Mouse (Mus musculus) thymus, postnatal 25 days (tissue): ENCODE data around the gene Jak3.
"Not testable (repeated sequence)": the region's sequence is repeated elsewhere in the genome, so short reads cannot be mapped to it uniquely, and the experiment has no call there.

Experiments
- DNase-seq: peaks from one replicate; pipeline ENCODE4 v3.0.0; 2022

Jak3 gene

GRCm38 (mm10) chr8:71725122-71725924 lies 49.2 kb downstream of the Jak3 start, which contains the start of gene Fcho1:
Gene Fcho1, minus strand, starts transcription at chr8:71725716.
- DNase-seq = peak; percentile 93

GRCm38 (mm10) chr8:71728240-71728785 lies 52.2 kb downstream of the Jak3 start:
- DNase-seq = no peak

- peak; percentile 71 for DNase-seq
Observed at GRCm38 (mm10) chr8:71728826-71729620, 52.9 kb downstream of the Jak3 start.

GRCm38 (mm10) chr8:71731652-71732230 lies 55.6 kb downstream of the Jak3 start:
- DNase-seq = peak; percentile 88

DNA sequence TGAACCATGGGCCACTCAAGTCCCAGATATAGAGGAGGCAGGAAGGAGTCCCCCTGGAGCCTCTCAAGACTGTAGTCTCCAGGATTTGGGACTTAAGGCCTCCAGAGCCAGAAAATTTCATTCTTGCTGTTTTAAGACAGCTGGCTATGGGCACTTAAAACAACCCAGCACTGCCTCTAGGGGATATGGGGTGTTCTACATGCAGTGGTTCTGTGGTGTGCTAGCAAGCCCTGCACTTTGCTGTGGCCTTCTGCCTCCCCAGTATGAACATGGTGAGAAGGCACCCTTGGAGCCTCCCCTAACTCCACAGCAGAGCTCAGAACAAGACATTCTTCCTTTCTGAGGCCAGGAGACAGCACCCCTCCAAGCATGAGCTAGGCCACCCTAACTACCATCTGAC lies 62.2 kb downstream of the Jak3 start:
- DNase-seq = not testable (repeated sequence)
